Mouse (Mus musculus) small intestine, adult 2 months (tissue): ENCODE measurements around the gene Ntf5.

ENCODE experiments used
- CTCF ChIP-seq: fragments of 200-500 bp; IDR thresholded peaks from 2 replicates; pipeline ENCODE4 v1.5.1; 2012; ENCODE audit warnings: low read depth, mild to moderate bottlenecking, control low read depth, inconsistent platforms, low read length, moderate library complexity, mixed read lengths; ENCODE audit not compliant: insufficient replicate concordance, insufficient read length; ENCODE audit errors: extremely low read depth
- POLR2A ChIP-seq: fragments of 200-500 bp; IDR thresholded peaks from 2 replicates; pipeline ENCODE4 v1.6.1; 2012; ENCODE audit warnings: low read depth, mild to moderate bottlenecking, control low read depth, inconsistent platforms, low read length, moderate library complexity

DNA sequence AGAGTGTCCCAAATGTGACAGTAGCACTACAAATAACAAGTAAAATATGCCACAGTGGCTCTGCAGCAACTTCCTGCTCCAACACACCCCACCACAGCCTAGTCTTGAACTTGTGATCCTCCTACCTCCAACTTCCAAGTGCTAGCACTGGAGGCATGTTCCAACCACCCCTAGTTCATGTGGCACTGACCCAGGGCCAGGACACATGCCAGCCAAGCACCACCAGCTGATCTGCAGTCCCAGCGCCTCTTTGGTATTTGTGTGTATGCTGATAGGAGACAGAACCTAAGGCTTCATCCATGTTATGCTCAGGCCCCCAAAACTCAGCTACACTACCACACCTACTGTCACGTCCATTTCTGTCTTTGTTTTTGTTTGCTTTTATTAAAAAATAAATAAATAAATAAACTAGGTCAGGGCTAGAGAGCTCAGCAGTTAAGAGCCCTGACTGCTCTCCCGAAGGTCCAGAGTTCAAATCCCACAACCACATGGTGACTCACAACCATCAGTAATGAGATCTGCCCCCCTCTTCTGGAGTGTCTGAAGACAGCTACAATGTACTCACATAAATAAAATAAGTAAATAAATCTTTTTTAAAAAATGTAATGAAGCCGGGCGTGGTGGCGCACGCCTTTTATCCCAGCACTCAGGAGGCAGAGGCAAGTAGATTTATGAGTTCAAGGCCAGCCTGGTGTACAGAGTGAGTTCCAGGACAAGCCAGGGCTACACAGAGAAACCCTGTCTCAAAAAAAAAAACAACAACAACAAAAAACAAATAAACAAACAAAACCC lies 50.7 kb downstream of the Ntf5 start:
- TF ChIP-seq POLR2A (no peak), CTCF (no peak)
